Mouse (Mus musculus) midbrain, embryonic 13.5 days (tissue): ENCODE data around the gene Klhl35. TPM values are rescaled to one million over a fixed set of nuclear protein-coding genes. Genes with fewer than 3 reads are reported as not detected.
A peak's percentile ranks its signal among the peaks of the same experiment; 100 is the strongest.

Experiments
- ATAC-seq: fragments of 200-750 bp; cut with Nextera tagmentation; 2 replicates; pipeline ENCODE4 v1.8.0; 2017; ENCODE audit warnings: mild to moderate bottlenecking, moderate TSS enrichment, moderate library complexity
- H3K27ac ChIP-seq: fragments of 300-500 bp; sonication (generic); 2 replicates; pipeline ENCODE4 v1.5.1; 2015; ENCODE audit warnings: inconsistent platforms, mild to moderate bottlenecking, moderate library complexity
- H3K27me3 ChIP-seq: fragments of 300-500 bp; sonication (generic); 2 replicates; pipeline ENCODE4 v1.6.1; 2015; ENCODE audit warnings: mild to moderate bottlenecking, inconsistent platforms
- H3K36me3 ChIP-seq: fragments of 300-500 bp; sonication (generic); 2 replicates; pipeline ENCODE4 v1.6.1; 2015; ENCODE audit warnings: mild to moderate bottlenecking, inconsistent platforms
- H3K4me1 ChIP-seq: fragments of 300-500 bp; sonication (generic); replicated peaks from 2 replicates; pipeline ENCODE4 v1.6.1; 2015; ENCODE audit warnings: inconsistent platforms
- H3K4me2 ChIP-seq: fragments of 300-500 bp; sonication (generic); replicated peaks from 2 replicates; pipeline ENCODE4 v1.6.1; 2015; ENCODE audit warnings: moderate library complexity, mild to moderate bottlenecking, inconsistent platforms
- H3K4me3 ChIP-seq: fragments of 300-500 bp; sonication (generic); replicated peaks from 2 replicates; pipeline ENCODE4 v1.5.1; 2015; ENCODE audit warnings: mild to moderate bottlenecking, inconsistent platforms
- H3K9ac ChIP-seq: fragments of 300-500 bp; sonication (generic); replicated peaks from 2 replicates; pipeline ENCODE4 v1.6.1; 2015; ENCODE audit warnings: mild to moderate bottlenecking, inconsistent platforms
- H3K9me3 ChIP-seq: fragments of 300-500 bp; sonication (generic); 2 replicates; pipeline ENCODE4 v1.6.1; 2016; ENCODE audit warnings: mild to moderate bottlenecking, inconsistent platforms
- WGBS: fragments of 180-500 bp; shearing (Covaris S2); methylation state at CpG from one replicate; pipeline ENCODE4 v1.1.7; 2015; 5-methylcytosine and 5-hydroxymethylcytosine counted together
- polyA plus RNA-seq: library from polyadenylated mRNA; unstranded; fragments of >200 nt; fragmentation: Nextera tagmentation; extraction: Ambion mirVana; gene quantifications from 2 replicates; pipeline ENCODE4 v1.2.1, GENCODE M21; 2015

The Klhl35 gene
- polyA plus RNA-seq, result 9.0 and 17.2 TPM in 2 replicates

DNA sequence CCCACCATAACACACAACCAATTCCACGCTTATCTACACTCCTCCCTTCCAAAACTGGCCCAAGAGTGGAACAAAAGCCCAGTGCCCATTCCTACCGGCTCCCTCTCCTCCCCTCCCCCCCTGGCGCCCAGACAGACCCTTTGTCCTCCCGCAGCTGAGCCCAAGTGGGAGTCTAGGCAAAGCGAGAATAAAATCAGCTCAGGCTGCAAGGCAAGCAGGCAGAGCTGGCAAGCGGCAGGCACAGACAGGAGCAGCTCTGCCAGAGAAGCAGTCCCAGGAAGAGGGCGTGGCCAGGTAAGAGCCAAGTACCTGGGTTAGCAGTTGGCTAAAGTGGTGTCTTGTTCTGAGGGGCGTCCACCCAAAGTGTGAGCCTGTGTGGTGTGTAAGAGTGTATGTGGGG, at the start of gene Klhl35:
Klhl35 (plus strand) TSS at position 194 of the 400 bp plus-strand sequence.
- 0 out of 2 replicates have a peak, but pooled peaks cover 5% of the 10 kb centered on the region for H3K27me3 ChIP-seq
- WGBS, result 7% methylated on average over 8 of the region's 8 CpGs
- peak within 1 kb of the TSS; percentile 73 for H3K4me2 ChIP-seq
- H3K9ac ChIP-seq, result peak within 1 kb of the TSS; percentile 63
- H3K9me3 ChIP-seq, result no peaks in the 10 kb centered on the region
- H3K36me3 ChIP-seq, result peaks cover 8% of the 10 kb centered on the region
- peak within 1 kb of the TSS; percentile 81 for H3K27ac ChIP-seq
- peaks cover 51% of the 10 kb centered on the region for H3K4me1 ChIP-seq
- peak within 1 kb of the TSS; percentile 30 for H3K4me3 ChIP-seq
- ATAC-seq, result 0 out of 2 replicates have a peak, but pooled peaks have one; percentile 1

DNA sequence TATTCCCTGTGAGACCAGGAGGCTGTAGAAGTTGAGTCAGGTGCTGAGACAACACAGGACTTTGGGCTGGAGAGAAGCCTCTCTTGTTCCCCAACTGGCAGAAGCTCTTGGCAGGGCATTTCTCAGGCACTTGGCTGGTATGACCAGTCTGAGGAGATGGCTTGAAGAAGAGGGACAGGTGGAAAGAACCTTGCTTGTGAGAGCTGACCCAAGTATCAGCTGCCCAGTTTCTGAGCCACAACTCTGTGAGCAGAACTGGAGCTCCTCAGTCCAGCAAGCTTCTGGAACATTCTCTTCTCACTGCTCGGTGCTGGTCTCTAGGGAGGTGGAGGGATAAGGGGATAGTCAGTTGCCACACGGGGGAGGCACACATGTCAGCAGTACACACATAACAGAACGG, 46.5 kb upstream of the Klhl35 start:
- H3K27me3 ChIP-seq, result no peaks in the 10 kb centered on the region
- peaks cover 25% of the 10 kb centered on the region for H3K36me3 ChIP-seq
- 87% methylated on average over 3 of the region's 3 CpGs for WGBS
- no peak overlapping the region for H3K4me3 ChIP-seq
- H3K4me2 ChIP-seq, result no peak overlapping the region
- no peak overlapping the region for H3K27ac ChIP-seq
- no peak for ATAC-seq
- no peak overlapping the region for H3K9ac ChIP-seq
- peaks cover 7% of the 10 kb centered on the region; the same call in 1 of the 2 replicates for H3K4me1 ChIP-seq
- no peaks in the 10 kb centered on the region for H3K9me3 ChIP-seq

DNA sequence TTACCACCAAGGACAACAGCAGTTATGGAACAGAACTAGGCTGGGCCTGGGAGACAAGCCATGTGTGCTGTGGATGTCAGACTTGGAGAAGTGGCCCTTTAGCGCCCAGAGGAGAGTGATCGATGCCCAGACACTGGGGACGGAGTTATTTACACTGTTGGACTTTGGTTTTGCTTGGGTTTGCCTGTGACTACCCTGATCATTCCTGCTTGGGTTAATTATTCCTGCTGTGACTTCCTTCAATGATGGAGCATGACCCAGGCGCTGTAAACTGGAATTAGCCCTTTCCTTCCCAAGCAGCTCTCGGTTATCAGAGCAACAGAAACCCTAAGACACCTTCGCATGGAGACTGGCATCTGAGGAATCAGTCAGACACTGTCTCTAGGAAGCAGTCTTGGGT, 44.8 kb upstream of the Klhl35 start:
- H3K4me2 ChIP-seq, result no peak overlapping the region
- no peaks in the 10 kb centered on the region for H3K27me3 ChIP-seq
- no peaks in the 10 kb centered on the region for H3K9me3 ChIP-seq
- peaks cover 14% of the 10 kb centered on the region for H3K36me3 ChIP-seq
- no peak for ATAC-seq
- H3K4me1 ChIP-seq, result peaks cover 18% of the 10 kb centered on the region
- no peak overlapping the region for H3K4me3 ChIP-seq
- no peak overlapping the region for H3K27ac ChIP-seq
- 89% methylated on average over 6 of the region's 6 CpGs for WGBS
- no peak overlapping the region for H3K9ac ChIP-seq

GRCm38 (mm10) chr7:99424538-99425155, 41.2 kb upstream of the Klhl35 start:
- peak; percentile 35 for ATAC-seq
- H3K9me3 ChIP-seq, result no peaks in the 10 kb centered on the region
- H3K4me3 ChIP-seq, result no peak overlapping the region
- H3K27ac ChIP-seq, result peak overlapping the region; percentile 71
- peaks cover 14% of the 10 kb centered on the region; the same call in 1 of the 2 replicates for H3K36me3 ChIP-seq
- H3K4me1 ChIP-seq, result peaks cover 29% of the 10 kb centered on the region
- 18% methylated on average over 8 of the region's 8 CpGs for WGBS
- H3K4me2 ChIP-seq, result no peak overlapping the region
- peak overlapping the region; percentile 45 for H3K9ac ChIP-seq
- H3K27me3 ChIP-seq, result no peaks in the 10 kb centered on the region

DNA sequence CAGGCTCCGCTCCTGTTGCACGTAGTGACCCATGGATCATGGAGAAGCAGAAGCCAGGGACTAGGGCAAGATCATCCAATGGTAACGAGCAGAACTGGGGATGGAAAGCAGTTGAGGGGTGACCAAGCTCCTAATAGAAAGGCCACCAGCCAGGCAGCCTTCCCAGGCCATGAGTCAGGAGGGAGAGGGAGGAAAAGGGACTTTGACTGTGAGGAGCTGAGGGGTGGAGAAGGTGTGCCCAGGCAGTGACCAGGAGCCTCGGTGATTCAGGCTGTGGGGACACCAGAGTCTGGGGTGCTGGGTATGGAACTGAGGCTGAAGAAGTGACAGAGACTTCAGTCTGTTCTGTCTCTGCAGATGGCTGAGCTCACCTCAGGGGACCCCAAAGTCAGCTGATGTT, 40.1 kb upstream of the Klhl35 start:
- Histone ChIP-seq H3K9me3 (no peaks in the 10 kb centered on the region), H3K27me3 (no peaks in the 10 kb centered on the region), H3K27ac (no peak overlapping the region), H3K4me3 (no peak overlapping the region), H3K36me3 (peaks cover 14% of the 10 kb centered on the region; the same call in 1 of the 2 replicates), H3K4me2 (no peak overlapping the region), H3K4me1 (peaks cover 37% of the 10 kb centered on the region), H3K9ac (no peak overlapping the region)
- 83% methylated on average over 4 of the region's 4 CpGs for WGBS
- ATAC-seq, result no peak

DNA sequence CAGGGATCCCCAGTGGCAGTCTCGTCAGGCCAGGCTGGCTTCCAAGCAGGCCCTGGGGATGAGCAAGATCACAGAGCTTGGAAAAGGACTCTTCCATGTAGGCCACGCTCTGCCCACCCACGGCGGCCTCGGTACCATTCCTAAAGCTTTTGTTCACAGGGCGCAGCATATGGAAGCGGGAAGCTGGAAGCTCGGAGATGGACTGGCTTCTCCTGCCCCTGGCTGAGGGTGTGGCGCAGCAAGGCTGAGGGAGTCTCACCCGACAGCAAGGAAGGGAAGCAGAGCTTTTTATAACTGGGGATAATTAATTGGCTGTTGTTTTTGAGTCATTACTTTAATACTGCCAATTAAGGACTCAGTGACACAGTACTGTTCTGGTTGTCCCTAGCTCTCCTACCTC, 38.8 kb upstream of the Klhl35 start:
- Histone ChIP-seq H3K4me2 (no peak overlapping the region), H3K36me3 (peaks cover 14% of the 10 kb centered on the region; the same call in 1 of the 2 replicates), H3K4me1 (peaks cover 40% of the 10 kb centered on the region), H3K9ac (no peak overlapping the region), H3K9me3 (no peaks in the 10 kb centered on the region), H3K27me3 (no peaks in the 10 kb centered on the region), H3K4me3 (no peak overlapping the region), H3K27ac (no peak overlapping the region)
- ATAC-seq, result no peak
- WGBS, result 54% methylated on average over 10 of the region's 10 CpGs

DNA sequence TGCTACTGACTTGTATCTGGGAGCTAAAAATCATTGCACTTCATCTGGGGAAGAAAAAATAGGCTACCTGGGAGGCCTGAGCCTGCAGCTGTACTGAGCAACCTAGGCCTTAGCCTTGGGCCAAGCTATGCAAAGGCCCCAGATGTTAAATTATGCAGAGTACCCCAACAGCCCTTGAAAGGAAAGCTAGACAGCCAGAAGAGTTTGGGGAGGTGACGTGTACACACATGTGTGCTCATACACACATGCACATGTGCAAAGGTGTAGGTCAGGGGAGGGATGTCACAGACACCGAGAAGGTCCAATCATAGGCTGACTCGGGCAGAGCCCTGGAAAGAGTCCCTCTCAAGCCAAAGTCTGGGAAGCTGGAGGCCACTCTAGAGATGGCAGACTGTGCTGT, 37.8 kb upstream of the Klhl35 start:
- no peak overlapping the region for H3K9ac ChIP-seq
- ATAC-seq, result no peak
- 96% methylated on average over 3 of the region's 3 CpGs for WGBS
- H3K4me3 ChIP-seq, result no peak overlapping the region
- H3K27ac ChIP-seq, result no peak overlapping the region
- no peaks in the 10 kb centered on the region for H3K27me3 ChIP-seq
- peaks cover 14% of the 10 kb centered on the region; the same call in 1 of the 2 replicates for H3K36me3 ChIP-seq
- H3K4me2 ChIP-seq, result no peak overlapping the region
- H3K9me3 ChIP-seq, result no peaks in the 10 kb centered on the region
- peaks cover 50% of the 10 kb centered on the region for H3K4me1 ChIP-seq

DNA sequence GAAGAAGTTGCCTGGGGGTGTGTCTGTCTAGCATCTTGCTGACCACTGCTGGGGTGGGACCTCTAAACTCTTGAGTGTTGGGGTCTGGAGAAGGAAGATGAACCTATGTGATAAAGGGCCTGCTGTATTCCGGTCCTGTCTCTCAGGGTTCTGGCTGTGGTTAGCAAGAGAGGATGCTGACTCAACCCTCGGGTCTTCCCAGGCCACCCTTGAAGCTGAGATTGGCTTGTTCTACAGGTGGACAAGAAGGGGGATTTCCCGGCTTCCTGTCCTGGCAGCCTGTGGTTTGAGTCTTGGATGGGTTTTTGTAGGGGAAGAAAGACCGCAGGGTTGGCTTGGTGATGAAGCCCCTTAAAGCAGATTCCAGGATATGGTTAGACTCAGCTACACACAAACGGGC, 37.0 kb upstream of the Klhl35 start:
- 89% methylated on average over 5 of the region's 5 CpGs for WGBS
- H3K9ac ChIP-seq, result no peak overlapping the region
- peaks cover 56% of the 10 kb centered on the region for H3K4me1 ChIP-seq
- H3K4me2 ChIP-seq, result no peak overlapping the region
- no peak overlapping the region for H3K27ac ChIP-seq
- no peak overlapping the region for H3K4me3 ChIP-seq
- no peaks in the 10 kb centered on the region for H3K27me3 ChIP-seq
- no peaks in the 10 kb centered on the region for H3K9me3 ChIP-seq
- H3K36me3 ChIP-seq, result peaks cover 14% of the 10 kb centered on the region; the same call in 1 of the 2 replicates
- no peak for ATAC-seq

GRCm38 (mm10) chr7:99429786-99430185, 36.0 kb upstream of the Klhl35 start:
- ATAC-seq, result peak; percentile 10; the same call in 1 of the 2 replicates
- Histone ChIP-seq H3K27ac (peak overlapping the region; percentile 68), H3K9ac (0 out of 2 replicates have a peak overlapping the region, but pooled peaks have one; percentile 33), H3K4me3 (no peak overlapping the region), H3K4me1 (peaks cover 56% of the 10 kb centered on the region), H3K4me2 (no peak overlapping the region), H3K36me3 (peaks cover 14% of the 10 kb centered on the region; the same call in 1 of the 2 replicates), H3K27me3 (no peaks in the 10 kb centered on the region), H3K9me3 (no peaks in the 10 kb centered on the region)
- 31% methylated on average over 6 of the region's 6 CpGs for WGBS

DNA sequence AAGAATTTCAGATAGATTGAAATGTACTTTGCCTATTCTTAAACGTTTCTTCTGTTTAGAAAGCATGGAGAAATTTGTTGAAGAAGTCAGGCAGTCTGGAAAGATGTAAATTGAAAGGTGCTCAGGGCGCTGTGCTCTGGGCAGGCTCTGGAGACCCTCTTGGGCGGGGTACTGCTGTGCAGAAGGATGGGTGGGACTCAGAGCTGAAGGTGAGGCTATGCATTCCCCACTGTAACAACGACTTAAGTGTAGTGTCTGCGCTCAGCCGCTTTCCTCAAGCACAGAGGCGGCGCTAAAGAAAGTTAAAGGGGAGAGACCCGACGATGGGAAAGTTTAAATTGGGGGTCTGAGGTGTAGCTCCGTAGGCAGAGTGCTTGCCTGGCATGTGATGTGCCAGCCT, 35.6 kb upstream of the Klhl35 start:
- no peak for ATAC-seq
- peaks cover 56% of the 10 kb centered on the region for H3K4me1 ChIP-seq
- H3K9me3 ChIP-seq, result no peaks in the 10 kb centered on the region
- H3K27ac ChIP-seq, result peak overlapping the region; percentile 68
- H3K4me3 ChIP-seq, result no peak overlapping the region
- WGBS, result 68% methylated on average over 11 of the region's 11 CpGs
- no peak overlapping the region for H3K4me2 ChIP-seq
- no peaks in the 10 kb centered on the region for H3K27me3 ChIP-seq
- no peak overlapping the region for H3K9ac ChIP-seq
- H3K36me3 ChIP-seq, result peaks cover 14% of the 10 kb centered on the region; the same call in 1 of the 2 replicates

- peak overlapping the region; percentile 70 for H3K27ac ChIP-seq
- ATAC-seq, result peak; percentile 25; the same call in 1 of the 2 replicates
- no peak overlapping the region for H3K4me2 ChIP-seq
- H3K4me1 ChIP-seq, result peaks cover 63% of the 10 kb centered on the region
- H3K9ac ChIP-seq, result 0 out of 2 replicates have a peak overlapping the region, but pooled peaks have one; percentile 7
- no peaks in the 10 kb centered on the region; the same call in 1 of the 2 replicates for H3K36me3 ChIP-seq
- no peaks in the 10 kb centered on the region for H3K9me3 ChIP-seq
- no peaks in the 10 kb centered on the region for H3K27me3 ChIP-seq
- 56% methylated on average over 14 of the region's 14 CpGs for WGBS
- H3K4me3 ChIP-seq, result no peak overlapping the region
Measured at GRCm38 (mm10) chr7:99432248-99432647, 33.6 kb upstream of the Klhl35 start.

GRCm38 (mm10) chr7:99432863-99433262, 32.9 kb upstream of the Klhl35 start:
- no peak for ATAC-seq
- Histone ChIP-seq H3K36me3 (peaks cover under 1% of the 10 kb centered on the region; the same call in 1 of the 2 replicates), H3K27me3 (no peaks in the 10 kb centered on the region), H3K9me3 (no peaks in the 10 kb centered on the region), H3K4me3 (no peak overlapping the region), H3K27ac (no peak overlapping the region; the same call in 1 of the 2 replicates), H3K4me1 (peaks cover 63% of the 10 kb centered on the region), H3K4me2 (no peak overlapping the region), H3K9ac (0 out of 2 replicates have a peak overlapping the region, but pooled peaks have one; percentile 4)
- WGBS, result 88% methylated on average over 6 of the region's 6 CpGs
